Mouse (Mus musculus): ENCODE measurements around the gene Clec4b2. TPM values are rescaled to one million over a fixed set of nuclear protein-coding genes. Genes with fewer than 3 reads are reported as not detected.

Clec4b2 gene
- polyA plus RNA-seq, 1 experiment = not detected

Other genes with a start within 250 kb of the Clec4b2 start
- 0.53 and 0.68 TPM in 2 replicates for gene Clec4a3, start 220.4 kb upstream of the Clec4b2 start, polyA plus RNA-seq (2012; rRNA removed)
- not detected in 2 replicates for gene Clec4a4, start 182.5 kb upstream of the Clec4b2 start, polyA plus RNA-seq (2012; rRNA removed)
- not detected in 2 replicates for gene Clec4b1, start 122.9 kb upstream of the Clec4b2 start, polyA plus RNA-seq (2012; rRNA removed)
- 0.67 and 1.4 TPM in 2 replicates for gene Clec4a2, start 66.5 kb upstream of the Clec4b2 start, polyA plus RNA-seq (2012; rRNA removed)
- gene Clec4n, start 57.0 kb downstream of the Clec4b2 start, polyA plus RNA-seq (2012; rRNA removed) = 0.19 and 0.56 TPM in 2 replicates
- gene Clec4d, start 89.2 kb downstream of the Clec4b2 start, polyA plus RNA-seq (2012; rRNA removed) = 0.12 TPM in 1 of 2 replicates, not detected in the other
- gene Clec4e, start 117.0 kb downstream of the Clec4b2 start, polyA plus RNA-seq (2012; rRNA removed) = not detected in 2 replicates
- not detected in 2 replicates for gene Vmn2r19, start 135.4 kb downstream of the Clec4b2 start, polyA plus RNA-seq (2012; rRNA removed)
- not detected in 2 replicates for gene Vmn2r20, start 245.2 kb downstream of the Clec4b2 start, polyA plus RNA-seq (2012; rRNA removed)